ENCODE assay signal across 9 mouse cellular contexts in genomic region chr11:118208672-118209272, GRCm38 (mm10). TPM values are rescaled to one million over a fixed set of nuclear protein-coding genes. Genes with fewer than 3 reads are reported as not detected.
A peak's percentile ranks its signal among the peaks of the same experiment; 100 is the strongest.
DNase-seq lines count a peak whose midpoint lies in the region; ATAC-seq lines count a peak whose summit lies in the region.
"Had no signal": no experiment of that assay in that cellular context is flagged by ENCODE, and none has a peak within 500 bp of the region (broad histone marks: within the 10 kb centered on the region; RNA-seq: fewer than 3 reads in every experiment).

No protein-coding gene starts in this region.

- peaks cover 81% of the 10 kb centered on the region for H3K4me1 ChIP-seq in heart, embryonic 15.5 days (replicated peaks)
- peaks cover 11% of the 10 kb centered on the region for H3K4me1 ChIP-seq in embryonic facial prominence, embryonic 11.5 days (ENCODE audit: control insufficient read depth, insufficient read depth, low read length)
- peaks cover 66% of the 10 kb centered on the region for H3K4me1 ChIP-seq in limb, embryonic 10.5 days

- peak overlapping the region; percentile 22; the same call in 1 of the 2 replicates for H3K4me2 ChIP-seq in heart, embryonic 15.5 days
- 0 out of 2 replicates have a peak overlapping the region, but pooled peaks have one; percentile 13 for H3K4me2 ChIP-seq in embryonic facial prominence, embryonic 11.5 days (ENCODE audit: low read depth, low read length)

- H3K27me3 ChIP-seq in heart, embryonic 15.5 days: no peaks in the 10 kb centered on the region
- H3K27me3 ChIP-seq in embryonic facial prominence, embryonic 11.5 days (ENCODE audit: control insufficient read depth, insufficient read depth, low read length): no peaks in the 10 kb centered on the region
- no peaks in the 10 kb centered on the region for H3K27me3 ChIP-seq in limb, embryonic 10.5 days (ENCODE audit: low read depth, poor library complexity, severe bottlenecking)

- 13% methylated on average over 8 of the region's 8 CpGs for WGBS in heart, embryonic 15.5 days
- WGBS in embryonic facial prominence, embryonic 11.5 days: 18% methylated on average over 8 of the region's 8 CpGs
- WGBS in limb, embryonic 10.5 days: 25% methylated on average over 8 of the region's 8 CpGs

- H3K27ac ChIP-seq in heart, embryonic 15.5 days: peak overlapping the region; percentile 68
- H3K27ac ChIP-seq in embryonic facial prominence, embryonic 11.5 days (replicated peaks; ENCODE audit: low read depth, low read length): peak overlapping the region; percentile 10; the same call in 1 of the 2 replicates
- peak overlapping the region; percentile 81 for H3K27ac ChIP-seq in limb, embryonic 10.5 days

- no peak for ATAC-seq in heart, embryonic 15.5 days (replicated peaks; ENCODE audit: insufficient number of reproducible peaks, insufficient read depth, low FRiP score, low read depth)
- no peak for ATAC-seq in embryonic facial prominence, embryonic 11.5 days (replicated peaks; ENCODE audit: insufficient number of reproducible peaks, low FRiP score, low TSS enrichment, low read depth)

- H3K36me3 ChIP-seq in heart, embryonic 15.5 days: no peaks in the 10 kb centered on the region
- H3K36me3 ChIP-seq in embryonic facial prominence, embryonic 11.5 days (replicated peaks; ENCODE audit: control insufficient read depth, insufficient read depth, low read depth, low read length): no peaks in the 10 kb centered on the region
- H3K36me3 ChIP-seq in limb, embryonic 10.5 days: no peaks in the 10 kb centered on the region

- no peak overlapping the region for H3K4me3 ChIP-seq in heart, embryonic 15.5 days
- H3K4me3 ChIP-seq in embryonic facial prominence, embryonic 11.5 days (ENCODE audit: low read depth, low read length): no peak overlapping the region
- peak overlapping the region; percentile 24; the same call in 1 of the 2 replicates for H3K4me3 ChIP-seq in limb, embryonic 10.5 days
- H3K4me3 ChIP-seq: myocyte had no signal

- no peak for DNase-seq in heart, postnatal 36 days
- peak; percentile 32 for DNase-seq in ES-CJ7 (ENCODE audit: low read depth, low spot score)
- DNase-seq in embryonic facial prominence, embryonic 11.5 days (ENCODE audit: low spot score): peak; percentile 59
- peak; percentile 51 for DNase-seq in limb, embryonic 10.5 days (ENCODE audit: low spot score)
- no peak for DNase-seq in left cerebral cortex, adult 9 months (ENCODE audit: low spot score in 2 of 2)
- no peak for DNase-seq in adrenal gland, adult (ENCODE audit: inconsistent age in 2 of 2, low spot score in 1 of 2)
- no peak for DNase-seq in gastrocnemius, postnatal 4 days (ENCODE audit: low spot score in 2 of 2)

- H3K9me3 ChIP-seq in heart, embryonic 15.5 days (replicated peaks): no peaks in the 10 kb centered on the region
- H3K9me3 ChIP-seq in embryonic facial prominence, embryonic 11.5 days (replicated peaks; ENCODE audit: control insufficient read depth, low read length): no peaks in the 10 kb centered on the region
- H3K9me3 ChIP-seq in limb, embryonic 10.5 days (replicated peaks): no peaks in the 10 kb centered on the region

- intact Hi-C loops in heart, postnatal 36 days (cut with DNase I): no loop called here

- H3K9ac ChIP-seq in heart, embryonic 15.5 days: no peak overlapping the region
- H3K9ac ChIP-seq in embryonic facial prominence, embryonic 11.5 days (replicated peaks; ENCODE audit: low read length): peak overlapping the region; percentile 13; the same call in 1 of the 2 replicates

RNA-seq across cellular contexts. Expression of gene Cyth1, which starts 39.6 kb away (rescaled TPM):
- 18.0 and 24.4 TPM in 2 replicates for polyA plus RNA-seq in heart, embryonic 15.5 days (2015; fragmentation: Nextera tagmentation; extraction: Ambion mirVana)
- 10 to 100 TPM; 45.6 to 51.6 TPM for total RNA-seq in heart, postnatal 36 days (2021)
- polyA plus RNA-seq in embryonic facial prominence, embryonic 11.5 days (2014; fragmentation: Nextera tagmentation; extraction: Ambion mirVana): 10.3 and 11.4 TPM in 2 replicates
- 17.9 and 22.6 TPM in 2 replicates for polyA plus RNA-seq in limb, embryonic 10.5 days (2016; fragmentation: Nextera tagmentation; extraction: Ambion mirVana)
- total RNA-seq in gastrocnemius, postnatal 4 days (2021): 10 to 100 TPM; 28.4 to 32.2 TPM

Comparison
In these comparisons a context has a peak if more than half of its experiments do, and no peak if none do; other contexts are left out.
1. H3K27ac ChIP-seq: peak in every context shown above with its lines; median percentile 81 in limb, embryonic 10.5 days; 68 in heart, embryonic 15.5 days; 10 in embryonic facial prominence, embryonic 11.5 days.
2. DNase-seq: peak in ES-CJ7 (single experiment), embryonic facial prominence, embryonic 11.5 days (single experiment) and limb, embryonic 10.5 days (single experiment); none in heart, postnatal 36 days (0 of 2), left cerebral cortex, adult 9 months (0 of 2), adrenal gland, adult (0 of 2) and gastrocnemius, postnatal 4 days (0 of 2).